Mouse (Mus musculus) C2C12 (cell line): ENCODE data around the gene Ehbp1l1.

Experiments used
- CEBPB ChIP-seq: IDR thresholded peaks from one replicate; pipeline ENCODE4 v1.6.1; 2011; ENCODE audit warnings: low read depth, mild to moderate bottlenecking, control low read depth, moderate library complexity
- CTCF ChIP-seq: IDR thresholded peaks from one replicate; pipeline ENCODE4 v1.5.1; 2011; ENCODE audit not compliant: control insufficient read depth, insufficient read depth, insufficient read length
- MAX ChIP-seq: IDR thresholded peaks from one replicate; pipeline ENCODE4 v1.6.1; 2011; ENCODE audit warnings: mild to moderate bottlenecking, control low read depth
- MYOD1 ChIP-seq: IDR thresholded peaks from one replicate; pipeline ENCODE4 v1.6.1; 2011; ENCODE audit warnings: low read depth; ENCODE audit not compliant: control insufficient read depth, insufficient read length

- no peak for TF ChIP-seq MAX
- no peak for TF ChIP-seq CTCF
- TF ChIP-seq MYOD1: no peak
- no peak for TF ChIP-seq CEBPB
Observed at GRCm38 (mm10) chr19:5713255-5713654, 12.9 kb downstream of the Ehbp1l1 start.
